Mouse (Mus musculus) lung, adult 2 months (tissue): ENCODE measurements at regions not wholly inside any gene's neighbourhood (a gene's known extent, or its start where the extent isn't known, plus 50 kb on each side); places are given as distances from the start of the nearest gene placed in this dataset.

Experiments used
- DNase-seq: peaks from one replicate; pipeline ENCODE4 v3.0.0; 2022
- H3K4me1 ChIP-seq: fragments of 200-500 bp; 2 replicates; pipeline ENCODE4 v1.6.1; 2011; ENCODE audit warnings: low read length; ENCODE audit not compliant: control insufficient read depth, insufficient read depth
- H3K4me3 ChIP-seq: fragments of 200-500 bp; replicated peaks from 2 replicates; pipeline ENCODE3; 2011; ENCODE audit warnings: low read depth, mild to moderate bottlenecking, control low read depth, low read length; ENCODE audit errors: extremely low read depth
- CTCF ChIP-seq: fragments of 200-500 bp; IDR thresholded peaks from 2 replicates; pipeline ENCODE4 v1.5.1; 2011; ENCODE audit warnings: mild to moderate bottlenecking, low read length, control low read depth; ENCODE audit not compliant: insufficient read depth
- POLR2A ChIP-seq: fragments of 200-500 bp; IDR thresholded peaks from 2 replicates; pipeline ENCODE4 v1.6.1; 2011; ENCODE audit warnings: low read depth, mild to moderate bottlenecking, control low read depth, low read length, borderline replicate concordance; ENCODE audit errors: extremely low read depth
- WGBS: fragments of 180-500 bp; shearing (Covaris S2); methylation state at CpG from one replicate; pipeline ENCODE4 v1.1.7; 2018; 5-methylcytosine and 5-hydroxymethylcytosine counted together

- TF ChIP-seq CTCF: no peak
- no peak for TF ChIP-seq POLR2A
- no peak overlapping the region for H3K4me3 ChIP-seq
- no peak for DNase-seq
- H3K4me1 ChIP-seq: no peaks in the 10 kb centered on the region
These were observed 85.2 kb upstream of the Rai14 start for GRCm38 (mm10) chr15:10799656-10800055.

DNA sequence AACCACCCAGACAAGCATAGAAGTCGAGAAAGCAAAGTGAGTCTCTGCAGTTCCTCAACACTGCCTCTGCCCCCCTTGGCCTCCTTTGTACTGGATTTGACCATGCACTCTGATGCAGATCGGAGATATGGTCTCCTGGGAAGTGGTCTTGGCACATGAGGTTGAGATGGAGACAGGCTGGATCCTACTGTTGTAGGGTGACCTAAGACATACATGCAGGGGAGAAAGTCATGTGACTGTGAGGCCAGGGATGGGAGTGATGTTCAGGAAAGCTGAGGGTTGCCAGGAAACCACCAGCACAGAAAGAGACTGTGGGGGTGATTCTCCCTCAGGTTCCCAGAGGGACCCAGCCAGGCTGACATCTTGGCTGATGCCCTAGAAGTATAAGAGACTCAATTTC is 99.8 kb upstream of the Rai14 start:
- Histone ChIP-seq H3K4me3 (no peak overlapping the region), H3K4me1 (peaks cover 9% of the 10 kb centered on the region)
- no peak for DNase-seq
- whole genome bisulfite sequencing: 79% methylated on average over 2 of the region's 2 CpGs
- TF ChIP-seq POLR2A (no peak), CTCF (no peak)

GRCm38 (mm10) chr15:10814709-10815108 is 100.3 kb upstream of the Rai14 start:
- 48% methylated on average over 7 of the region's 7 CpGs for WGBS
- no peak for DNase-seq

DNA sequence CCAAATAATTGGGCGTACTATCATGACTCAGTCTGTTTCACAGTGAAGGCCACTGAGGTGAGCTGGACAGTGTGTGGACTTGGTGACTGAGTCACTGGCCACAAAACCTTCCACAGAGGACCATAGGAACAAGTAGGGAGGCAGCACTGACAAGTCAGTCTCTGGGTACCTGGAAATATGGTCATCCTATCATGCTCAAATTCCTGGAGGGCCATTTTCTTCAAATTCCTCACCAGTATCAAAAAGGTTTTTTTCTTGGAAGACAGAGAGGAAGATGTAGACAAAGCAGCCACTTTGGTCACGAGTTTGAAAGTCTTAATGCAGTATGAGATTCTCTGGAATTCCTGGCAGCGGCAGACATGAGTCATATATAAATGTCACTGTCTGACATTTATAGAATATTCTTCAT is 101.8 kb upstream of the Rai14 start:
- Histone ChIP-seq H3K4me3 (no peak overlapping the region), H3K4me1 (peaks cover 11% of the 10 kb centered on the region)
- DNase-seq: no peak
- TF ChIP-seq CTCF (no peak), POLR2A (no peak)
- WGBS: 78% methylated on average over 3 of the region's 3 CpGs

More at GRCm38 (mm10) chr15:10814709-10815108, 100.3 kb upstream of the Rai14 start:
- Histone ChIP-seq H3K4me3 (no peak overlapping the region), H3K4me1 (peaks cover 11% of the 10 kb centered on the region)
- no peak for TF ChIP-seq POLR2A
- no peak for TF ChIP-seq CTCF

GRCm38 (mm10) chr15:10818216-10818615 is 103.8 kb upstream of the Rai14 start:
- 0 out of 2 replicates have a peak, but pooled peaks have one; percentile 3 for TF ChIP-seq CTCF
- no peak for TF ChIP-seq POLR2A
- WGBS: 6% methylated on average over 6 of the region's 6 CpGs
- H3K4me1 ChIP-seq: peaks cover 11% of the 10 kb centered on the region
- DNase-seq: peak; percentile 78
- no peak overlapping the region for H3K4me3 ChIP-seq

GRCm38 (mm10) chr15:10818706-10819105 is 104.3 kb upstream of the Rai14 start:
- WGBS: 39% methylated on average over 1 of the region's 1 CpGs
- no peak overlapping the region for H3K4me3 ChIP-seq
- peaks cover 11% of the 10 kb centered on the region for H3K4me1 ChIP-seq
- DNase-seq: no peak
- TF ChIP-seq CTCF: no peak
- TF ChIP-seq POLR2A: no peak

GRCm38 (mm10) chr15:10823933-10824332 is 109.5 kb upstream of the Rai14 start:
- no peak for TF ChIP-seq POLR2A
- no peak for TF ChIP-seq CTCF
- H3K4me1 ChIP-seq: peaks cover 4% of the 10 kb centered on the region; the same call in 1 of the 2 replicates
- DNase-seq: no peak
- 82% methylated on average over 5 of the region's 5 CpGs for WGBS
- H3K4me3 ChIP-seq: no peak overlapping the region

- no peak for DNase-seq
- Histone ChIP-seq H3K4me1 (peaks cover 6% of the 10 kb centered on the region; the same call in 1 of the 2 replicates), H3K4me3 (no peak overlapping the region)
- TF ChIP-seq POLR2A (no peak), CTCF (no peak)
- WGBS: 34% methylated on average over 5 of the region's 5 CpGs
These were observed 115.2 kb upstream of the Rai14 start for GRCm38 (mm10) chr15:10829588-10829987.

- no peak for DNase-seq
- Histone ChIP-seq H3K4me1 (peaks cover 6% of the 10 kb centered on the region; the same call in 1 of the 2 replicates), H3K4me3 (no peak overlapping the region)
- WGBS: 65% methylated on average over 5 of the region's 5 CpGs
- TF ChIP-seq POLR2A (no peak), CTCF (no peak)
These were observed 116.1 kb upstream of the Rai14 start for GRCm38 (mm10) chr15:10830478-10830877.

- TF ChIP-seq POLR2A (no peak), CTCF (no peak)
- Histone ChIP-seq H3K4me1 (peaks cover 6% of the 10 kb centered on the region; the same call in 1 of the 2 replicates), H3K4me3 (no peak overlapping the region)
- no peak for DNase-seq
- 37% methylated on average over 5 of the region's 5 CpGs for WGBS
These were observed 116.7 kb upstream of the Rai14 start for GRCm38 (mm10) chr15:10831106-10831505.

DNA sequence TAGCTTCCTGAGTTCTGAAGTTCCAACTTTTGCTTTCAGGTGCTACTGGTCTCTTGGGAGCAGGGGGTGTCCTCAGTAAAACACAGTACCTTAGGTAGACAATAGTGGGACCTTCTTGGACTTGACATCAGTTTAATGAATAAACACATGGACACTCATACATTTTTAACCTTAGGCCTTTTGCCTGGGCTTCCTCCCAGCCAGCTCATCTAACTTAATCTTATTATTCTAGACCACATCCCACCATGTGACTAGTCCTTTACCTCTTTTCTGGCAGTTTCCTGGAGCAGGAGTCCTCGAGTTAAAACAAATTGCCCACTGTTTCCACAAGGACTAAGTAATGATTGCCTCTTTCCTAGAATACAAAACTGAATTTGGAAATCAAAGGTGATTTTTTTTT is 117.9 kb upstream of the Rai14 start:
- WGBS: 24% methylated on average over 1 of the region's 1 CpGs
- no peak for TF ChIP-seq CTCF
- no peak for TF ChIP-seq POLR2A

More for the DNA sequence above, 117.9 kb upstream of the Rai14 start:
- Histone ChIP-seq H3K4me1 (peaks cover 6% of the 10 kb centered on the region; the same call in 1 of the 2 replicates), H3K4me3 (no peak overlapping the region)
- no peak for DNase-seq
